Mouse (Mus musculus): ENCODE results near the gene Midn. TPM values are rescaled to one million over a fixed set of nuclear protein-coding genes. Genes with fewer than 3 reads are reported as not detected.

Midn gene
- total RNA-seq, 4 experiments from 2014 or later, result 20.8 to 36.0 (median 29.5) TPM

GRCm38 (mm10) chr10:80189999-80190398, 41.9 kb downstream of the Midn start:
- no peak for DNase-seq (ENCODE audit: low spot score in 2 of 2)

GRCm38 (mm10) chr10:80190491-80191051, 42.5 kb downstream of the Midn start:
- no peak for DNase-seq (ENCODE audit: low spot score in 2 of 2)

- no peak for DNase-seq (ENCODE audit: low spot score in 2 of 2)
These were observed 45.9 kb downstream of the Midn start for GRCm38 (mm10) chr10:80193976-80194375.

- DNase-seq (ENCODE audit: low spot score in 2 of 2), result no peak
These were observed 46.4 kb downstream of the Midn start for GRCm38 (mm10) chr10:80194441-80194840.

GRCm38 (mm10) chr10:80196167-80196566, 48.1 kb downstream of the Midn start:
- DNase-seq (ENCODE audit: low spot score in 2 of 2), result no peak

- no peak for DNase-seq (ENCODE audit: low spot score in 2 of 2)
These were observed 48.9 kb downstream of the Midn start for GRCm38 (mm10) chr10:80196778-80197581.

GRCm38 (mm10) chr10:80199440-80200008, 51.5 kb downstream of the Midn start:
- peak; percentile 72 to 79 for DNase-seq (ENCODE audit: low spot score in 2 of 2)

- no peak for DNase-seq (ENCODE audit: low spot score in 2 of 2)
These were observed 52.4 kb downstream of the Midn start for GRCm38 (mm10) chr10:80200485-80200884.

- DNase-seq (ENCODE audit: low spot score in 2 of 2), result no peak
These were observed 56.0 kb downstream of the Midn start for GRCm38 (mm10) chr10:80204055-80204454.

GRCm38 (mm10) chr10:80207201-80207600, 59.1 kb downstream of the Midn start:
- DNase-seq (ENCODE audit: low spot score in 2 of 2), result no peak

- DNase-seq (ENCODE audit: low spot score in 2 of 2), result no peak
These were observed 59.6 kb downstream of the Midn start for GRCm38 (mm10) chr10:80207676-80208075.

Other genes with a start within 250 kb of the Midn start
- gene Med16, start 239.3 kb upstream of the Midn start, total RNA-seq (2022), result 10 to 100 TPM; 30.8 to 37.1 (median 32.9) TPM
- not detected for gene Gm26602, start 237.4 kb upstream of the Midn start, total RNA-seq (2022)
- gene Kiss1r, start 231.3 kb upstream of the Midn start, total RNA-seq (2022), result under 1 TPM; 0.13 to 0.36 (median 0.22) TPM
- gene R3hdm4, start 227.1 kb upstream of the Midn start, total RNA-seq (2022), result 100 to 1,000 TPM; 124 to 137 (median 129) TPM
- 1 to 10 TPM; 1.5 to 2.3 (median 2.1) TPM for gene Arid3a, start 221.2 kb upstream of the Midn start, total RNA-seq (2022)
- 10 to 100 TPM; 20.1 to 26.7 (median 23.0) TPM for gene Wdr18, start 188.1 kb upstream of the Midn start, total RNA-seq (2022)
- under 1 TPM; 0.13 to 0.52 (median 0.36) TPM for gene Grin3b, start 177.6 kb upstream of the Midn start, total RNA-seq (2022)
- 10 to 100 TPM; 67.9 to 81.4 (median 74.4) TPM for gene Tmem259, start 163.9 kb upstream of the Midn start, total RNA-seq (2022)
- 1 to 10 TPM; 2.7 to 5.3 (median 4.3) TPM for gene Cnn2, start 159.7 kb upstream of the Midn start, total RNA-seq (2022)
- 1 to 10 TPM; 7.3 to 8.6 (median 8.1) TPM for gene Abca7, start 151.8 kb upstream of the Midn start, total RNA-seq (2022)
- 1 to 10 TPM in 2 of 4 experiments, under 1 TPM in 2; 0.48 to 1.3 (median 0.84) TPM for gene Arhgap45, start 131.6 kb upstream of the Midn start, total RNA-seq (2022)
- 10 to 100 TPM; 38.3 to 47.6 (median 39.7) TPM for gene Polr2e, start 108.5 kb upstream of the Midn start, total RNA-seq (2022)
- gene Gpx4, start 101.1 kb upstream of the Midn start, total RNA-seq (2022), result 100 to 1,000 TPM; 510 to 613 (median 541) TPM
- gene Sbno2, start 42.7 kb upstream of the Midn start, total RNA-seq (2022), result 1 to 10 TPM; 4.8 to 5.7 (median 5.3) TPM
- 100 to 1,000 TPM; 157 to 173 (median 162) TPM for gene Stk11, start 32.5 kb upstream of the Midn start, total RNA-seq (2022)
- gene Atp5d, start 9.6 kb upstream of the Midn start, total RNA-seq (2022), result 100 to 1,000 TPM; 525 to 571 (median 544) TPM
- gene Cbarp, start 7.4 kb upstream of the Midn start, total RNA-seq (2022), result 1 to 10 TPM; 1.9 to 4.0 (median 2.9) TPM
- gene Cirbp, start 17.7 kb downstream of the Midn start, total RNA-seq (2022), result 10 to 100 TPM; 23.4 to 49.1 (median 31.4) TPM
- 1 to 10 TPM; 4.3 to 7.8 (median 6.9) TPM for gene 1600002K03Rik, start 24.7 kb downstream of the Midn start, total RNA-seq (2022)
- under 1 TPM; 0.19 to 0.48 (median 0.36) TPM for gene Efna2, start 31.2 kb downstream of the Midn start, total RNA-seq (2022)
- 10 to 100 TPM; 12.7 to 16.9 (median 15.2) TPM for gene Mum1, start 78.2 kb downstream of the Midn start, total RNA-seq (2022)
- gene Ndufs7, start 100.8 kb downstream of the Midn start, total RNA-seq (2022), result 100 to 1,000 TPM; 576 to 623 (median 605) TPM
- 10 to 100 TPM; 19.5 to 33.6 (median 33.4) TPM for gene Gamt, start 112.7 kb downstream of the Midn start, total RNA-seq (2022)
- gene Dazap1, start 113.2 kb downstream of the Midn start, total RNA-seq (2022), result 10 to 100 TPM; 31.8 to 38.5 (median 34.6) TPM
- gene Rps15, start 144.2 kb downstream of the Midn start, total RNA-seq (2022), result 100 to 1,000 TPM; 626 to 776 (median 688) TPM
- gene Apc2, start 147.7 kb downstream of the Midn start, total RNA-seq (2022), result under 1 TPM; 0.24 to 0.54 (median 0.31) TPM
- gene 2310011J03Rik, start 172.3 kb downstream of the Midn start, total RNA-seq (2022), result 1 to 10 TPM; 5.4 to 8.9 (median 6.6) TPM
- gene Pcsk4, start 181.2 kb downstream of the Midn start, total RNA-seq (2022), result 1 to 10 TPM in 1 of 4 experiments, under 1 TPM in 3; 0.67 to 1.1 (median 0.91) TPM
- gene Reep6, start 181.7 kb downstream of the Midn start, total RNA-seq (2022), result 1 to 10 TPM; 2.6 to 4.0 (median 3.2) TPM
- 10 to 100 TPM; 22.6 to 30.4 (median 26.9) TPM for gene Adamtsl5, start 200.1 kb downstream of the Midn start, total RNA-seq (2022)
- gene Plk5, start 208.2 kb downstream of the Midn start, total RNA-seq (2022), result under 1 TPM in 2 of 4 experiments, not detected in 2; 0.27 to 0.36 TPM
- 1 to 10 TPM; 4.2 to 6.3 (median 4.7) TPM for gene Mex3d, start 239.4 kb downstream of the Midn start, total RNA-seq (2022)

All from gastrocnemius, adult 8-10 months (tissue).